Mouse (Mus musculus) kidney, embryonic 16.5 days (tissue): ENCODE data around the gene Pla2g4e. TPM values are rescaled to one million over a fixed set of nuclear protein-coding genes. Genes with fewer than 3 reads are reported as not detected.

ENCODE experiments used
- ATAC-seq: fragments of 200-750 bp; cut with Nextera tagmentation; 2 replicates; pipeline ENCODE4 v1.8.0; 2017; ENCODE audit warnings: moderate TSS enrichment; ENCODE audit not compliant: low FRiP score, low TSS enrichment
- H3K27ac ChIP-seq: fragments of 300-500 bp; sonication (generic); 2 replicates; pipeline ENCODE4 v1.5.1; 2014; ENCODE audit warnings: low read length
- H3K27me3 ChIP-seq: fragments of 300-500 bp; sonication (generic); 2 replicates; pipeline ENCODE4 v1.6.1; 2014; ENCODE audit warnings: low read length, control low read depth, mixed read lengths; ENCODE audit not compliant: insufficient read depth
- H3K36me3 ChIP-seq: fragments of 300-500 bp; sonication (generic); 2 replicates; pipeline ENCODE4 v1.6.1; 2014; ENCODE audit warnings: low read length, control low read depth, mixed read lengths; ENCODE audit not compliant: insufficient read depth
- H3K4me1 ChIP-seq: fragments of 300-500 bp; sonication (generic); 2 replicates; pipeline ENCODE4 v1.6.1; 2014; ENCODE audit warnings: low read length, control low read depth, mixed read lengths; ENCODE audit not compliant: insufficient read depth
- H3K4me2 ChIP-seq: fragments of 300-500 bp; sonication (generic); replicated peaks from 2 replicates; pipeline ENCODE4 v1.6.1; 2014; ENCODE audit warnings: low read depth, low read length
- H3K4me3 ChIP-seq: fragments of 300-500 bp; sonication (generic); 2 replicates; pipeline ENCODE4 v1.5.1; 2014; ENCODE audit warnings: mild to moderate bottlenecking, low read length
- H3K9ac ChIP-seq: fragments of 300-500 bp; sonication (generic); replicated peaks from 2 replicates; pipeline ENCODE4 v1.6.1; 2014; ENCODE audit warnings: low read length
- H3K9me3 ChIP-seq: fragments of 300-500 bp; sonication (generic); 2 replicates; pipeline ENCODE4 v1.6.1; 2016; ENCODE audit warnings: low read length, control low read depth
- WGBS: fragments of 180-500 bp; shearing (Covaris S2); extraction: QIAGEN DNeasy Blood & Tissue Kit; methylation state at CpG from one replicate; pipeline ENCODE4 v1.1.7; 2014; 5-methylcytosine and 5-hydroxymethylcytosine counted together
- polyA plus RNA-seq: library from polyadenylated mRNA; unstranded; fragments of >200 nt; fragmentation: Nextera tagmentation; extraction: Ambion mirVana; gene quantifications from 2 replicates; pipeline ENCODE4 v1.2.1, GENCODE M21; 2015

Gene Pla2g4e
- polyA plus RNA-seq, 1 experiment from 2014 or later = 0.05 TPM

- Histone ChIP-seq H3K4me1 (no peaks in the 10 kb centered on the region), H3K4me3 (no peak overlapping the region), H3K9me3 (no peaks in the 10 kb centered on the region), H3K27me3 (no peaks in the 10 kb centered on the region), H3K9ac (no peak overlapping the region), H3K36me3 (no peaks in the 10 kb centered on the region), H3K4me2 (no peak overlapping the region), H3K27ac (no peak overlapping the region)
- 87% methylated on average over 8 of the region's 8 CpGs for WGBS
- no peak for ATAC-seq
Measured at GRCm38 (mm10) chr2:120167763-120168162, 77.4 kb downstream of the Pla2g4e start.

- H3K4me2 ChIP-seq = no peak overlapping the region
- H3K9ac ChIP-seq = no peak overlapping the region
- H3K27me3 ChIP-seq = no peaks in the 10 kb centered on the region
- no peaks in the 10 kb centered on the region for H3K4me1 ChIP-seq
- 84% methylated on average over 10 of the region's 10 CpGs for WGBS
- no peaks in the 10 kb centered on the region for H3K9me3 ChIP-seq
- H3K4me3 ChIP-seq = no peak overlapping the region
- H3K27ac ChIP-seq = no peak overlapping the region
- H3K36me3 ChIP-seq = no peaks in the 10 kb centered on the region
- no peak for ATAC-seq
Measured at GRCm38 (mm10) chr2:120165474-120165873, 79.7 kb downstream of the Pla2g4e start.

GRCm38 (mm10) chr2:120159434-120159833 lies 85.7 kb downstream of the Pla2g4e start:
- Histone ChIP-seq H3K36me3 (no peaks in the 10 kb centered on the region), H3K4me1 (0 out of 2 replicates have a peak, but pooled peaks cover 3% of the 10 kb centered on the region), H3K27me3 (no peaks in the 10 kb centered on the region), H3K4me2 (no peak overlapping the region), H3K9ac (no peak overlapping the region), H3K27ac (peak overlapping the region; percentile 69; the same call in 1 of the 2 replicates), H3K4me3 (no peak overlapping the region), H3K9me3 (0 out of 2 replicates have a peak, but pooled peaks cover 3% of the 10 kb centered on the region)
- WGBS = 77% methylated on average over 2 of the region's 2 CpGs
- no peak for ATAC-seq

- no peak overlapping the region for H3K9ac ChIP-seq
- 0 out of 2 replicates have a peak, but pooled peaks cover 3% of the 10 kb centered on the region for H3K9me3 ChIP-seq
- no peak for ATAC-seq
- peak overlapping the region; percentile 69; the same call in 1 of the 2 replicates for H3K27ac ChIP-seq
- WGBS = 63% methylated on average over 1 of the region's 1 CpGs
- H3K4me3 ChIP-seq = no peak overlapping the region
- 0 out of 2 replicates have a peak, but pooled peaks cover 3% of the 10 kb centered on the region for H3K4me1 ChIP-seq
- H3K4me2 ChIP-seq = no peak overlapping the region
- no peaks in the 10 kb centered on the region for H3K36me3 ChIP-seq
- H3K27me3 ChIP-seq = no peaks in the 10 kb centered on the region
Measured at GRCm38 (mm10) chr2:120158846-120159245, 86.3 kb downstream of the Pla2g4e start.

GRCm38 (mm10) chr2:120158016-120158415 lies 87.1 kb downstream of the Pla2g4e start:
- H3K9ac ChIP-seq = no peak overlapping the region
- no peak overlapping the region for H3K4me3 ChIP-seq
- H3K4me1 ChIP-seq = 0 out of 2 replicates have a peak, but pooled peaks cover 9% of the 10 kb centered on the region
- no peak for ATAC-seq
- H3K4me2 ChIP-seq = no peak overlapping the region
- H3K27ac ChIP-seq = no peak overlapping the region; the same call in 1 of the 2 replicates
- no peaks in the 10 kb centered on the region for H3K36me3 ChIP-seq
- H3K27me3 ChIP-seq = no peaks in the 10 kb centered on the region
- 56% methylated on average over 5 of the region's 5 CpGs for WGBS
- 0 out of 2 replicates have a peak, but pooled peaks cover 3% of the 10 kb centered on the region for H3K9me3 ChIP-seq

- no peak for ATAC-seq
- H3K36me3 ChIP-seq = no peaks in the 10 kb centered on the region
- WGBS = 76% methylated on average over 2 of the region's 2 CpGs
- no peak overlapping the region for H3K4me3 ChIP-seq
- 0 out of 2 replicates have a peak, but pooled peaks cover 3% of the 10 kb centered on the region for H3K9me3 ChIP-seq
- H3K4me1 ChIP-seq = 0 out of 2 replicates have a peak, but pooled peaks cover 9% of the 10 kb centered on the region
- no peak overlapping the region for H3K9ac ChIP-seq
- no peaks in the 10 kb centered on the region for H3K27me3 ChIP-seq
- H3K4me2 ChIP-seq = no peak overlapping the region
- no peak overlapping the region for H3K27ac ChIP-seq
Measured at GRCm38 (mm10) chr2:120157606-120158005, 87.5 kb downstream of the Pla2g4e start.

GRCm38 (mm10) chr2:120154361-120154894 lies 90.7 kb downstream of the Pla2g4e start, which contains the start of gene Ehd4:
Gene Ehd4 (minus strand): TSS chr2:120154606.
- peak within 1 kb of the TSS; percentile 81 for H3K4me3 ChIP-seq
- 0 out of 2 replicates have a peak, but pooled peaks cover 3% of the 10 kb centered on the region for H3K9me3 ChIP-seq
- ATAC-seq = peak; percentile 99
- 0 out of 2 replicates have a peak, but pooled peaks cover 12% of the 10 kb centered on the region for H3K4me1 ChIP-seq
- peak within 1 kb of the TSS; percentile 64 for H3K9ac ChIP-seq
- H3K27ac ChIP-seq = peak within 1 kb of the TSS; percentile 56
- peak within 1 kb of the TSS; percentile 96 for H3K4me2 ChIP-seq
- no peaks in the 10 kb centered on the region for H3K27me3 ChIP-seq
- H3K36me3 ChIP-seq = no peaks in the 10 kb centered on the region
- WGBS = under 1% methylated on average over 51 of the region's 53 CpGs

- Histone ChIP-seq H3K36me3 (no peaks in the 10 kb centered on the region), H3K27ac (peak overlapping the region; percentile 56), H3K4me3 (peak overlapping the region; percentile 81), H3K27me3 (no peaks in the 10 kb centered on the region), H3K4me1 (0 out of 2 replicates have a peak, but pooled peaks cover 12% of the 10 kb centered on the region), H3K9ac (peak overlapping the region; percentile 64), H3K4me2 (peak overlapping the region; percentile 96), H3K9me3 (0 out of 2 replicates have a peak, but pooled peaks cover 3% of the 10 kb centered on the region)
- WGBS = 1% methylated on average over 38 of the region's 38 CpGs
- ATAC-seq = peak; percentile 52
Measured at GRCm38 (mm10) chr2:120153586-120154360, 91.4 kb downstream of the Pla2g4e start.

- H3K36me3 ChIP-seq = no peaks in the 10 kb centered on the region
- no peak overlapping the region for H3K4me2 ChIP-seq
- WGBS = 80% methylated on average over 3 of the region's 3 CpGs
- H3K9ac ChIP-seq = no peak overlapping the region
- no peak overlapping the region for H3K27ac ChIP-seq
- H3K27me3 ChIP-seq = no peaks in the 10 kb centered on the region
- H3K4me3 ChIP-seq = no peak overlapping the region
- ATAC-seq = no peak
- no peaks in the 10 kb centered on the region for H3K9me3 ChIP-seq
- 0 out of 2 replicates have a peak, but pooled peaks cover 12% of the 10 kb centered on the region for H3K4me1 ChIP-seq
Measured at GRCm38 (mm10) chr2:120150571-120150970, 94.6 kb downstream of the Pla2g4e start.
